Mouse (Mus musculus): ENCODE measurements around the gene Tnf. TPM values are rescaled to one million over a fixed set of nuclear protein-coding genes. Genes with fewer than 3 reads are reported as not detected.

The Tnf gene
- total RNA-seq, 2 experiments from 2014 or later: 30.0 to 34.6 TPM

GRCm38 (mm10) chr17:35157254-35157653 is 44.6 kb downstream of the Tnf start:
- no peak for ATAC-seq (ENCODE audit: poor library complexity, severe bottlenecking)

GRCm38 (mm10) chr17:35156461-35157200 is 45.2 kb downstream of the Tnf start:
- no peak for ATAC-seq (ENCODE audit: poor library complexity, severe bottlenecking)

DNA sequence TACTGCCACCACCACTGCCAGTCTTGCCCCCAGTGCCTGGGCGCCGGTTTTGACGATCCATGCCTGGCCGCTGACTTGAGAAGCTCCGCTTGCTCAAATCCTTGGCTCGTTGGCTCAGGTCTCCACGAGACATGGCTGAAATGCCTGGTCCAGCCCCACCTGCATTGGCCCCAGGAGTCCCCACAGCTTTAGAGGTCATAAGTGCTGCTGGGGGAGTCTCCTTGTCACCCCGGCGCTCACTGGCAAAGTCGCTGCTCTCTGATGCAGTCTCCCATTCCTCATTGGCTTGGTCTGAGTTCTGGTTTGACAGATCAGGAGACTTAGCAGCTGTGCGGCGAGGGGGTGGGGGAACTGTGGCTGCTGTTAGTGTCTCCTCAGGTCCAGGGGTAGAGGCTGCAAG is 46.4 kb downstream of the Tnf start:
- ATAC-seq (ENCODE audit: poor library complexity, severe bottlenecking): no peak

- no peak for ATAC-seq (ENCODE audit: poor library complexity, severe bottlenecking)
Observed at GRCm38 (mm10) chr17:35154616-35155015, 47.2 kb downstream of the Tnf start.

DNA sequence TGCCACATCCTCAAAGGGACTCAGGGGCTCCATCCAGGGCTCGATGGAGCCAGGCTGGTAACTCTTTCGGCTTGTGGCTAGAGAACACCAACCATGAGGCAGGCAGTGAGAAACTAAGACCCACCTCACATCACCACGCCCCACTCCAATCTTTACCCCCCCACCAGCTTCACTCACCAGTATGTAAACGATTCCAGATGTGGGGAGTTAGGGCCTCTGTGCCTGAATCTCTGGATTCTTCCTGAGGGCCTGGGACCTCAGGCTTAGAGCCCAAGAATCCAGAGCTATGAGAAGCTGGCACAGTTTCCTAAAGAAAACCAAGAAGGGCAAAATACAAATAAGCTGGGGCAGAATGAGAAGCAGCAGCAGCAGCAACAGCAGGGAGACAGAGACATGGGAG is 47.9 kb downstream of the Tnf start:
- ATAC-seq (ENCODE audit: poor library complexity, severe bottlenecking): no peak

- no peak for ATAC-seq (ENCODE audit: poor library complexity, severe bottlenecking)
Observed at GRCm38 (mm10) chr17:35153077-35153476, 48.7 kb downstream of the Tnf start.

GRCm38 (mm10) chr17:35152121-35152520 is 49.7 kb downstream of the Tnf start:
- no peak for ATAC-seq (ENCODE audit: poor library complexity, severe bottlenecking)

Other genes with a start within 250 kb of the Tnf start
Only the 30 nearest of the 39 such genes appear.
- gene Sapcd1, start 174.0 kb downstream of the Tnf start, total RNA-seq (2015): 1.4 and 1.5 TPM in 2 replicates
- 0.22 TPM in 1 of 2 replicates, not detected in the other for gene Sapcd1, start 174.0 kb downstream of the Tnf start, total RNA-seq (2017)
- 7.4 and 7.5 TPM in 2 replicates for gene Msh5, start 155.3 kb downstream of the Tnf start, total RNA-seq (2015)
- gene Msh5, start 155.3 kb downstream of the Tnf start, total RNA-seq (2017): 3.6 and 6.3 TPM in 2 replicates
- 415 and 463 TPM in 2 replicates for gene Clic1, start 152.0 kb downstream of the Tnf start, total RNA-seq (2015)
- gene Clic1, start 152.0 kb downstream of the Tnf start, total RNA-seq (2017): 386 and 405 TPM in 2 replicates
- 2.2 and 3.1 TPM in 2 replicates for gene Ddah2, start 143.0 kb downstream of the Tnf start, total RNA-seq (2015)
- gene Ddah2, start 143.0 kb downstream of the Tnf start, total RNA-seq (2017): 1.2 and 2.7 TPM in 2 replicates
- gene Ly6g6c, start 136.6 kb downstream of the Tnf start, total RNA-seq (2015): not detected in 2 replicates
- gene Ly6g6c, start 136.6 kb downstream of the Tnf start, total RNA-seq (2017): not detected in 2 replicates
- not detected in 2 replicates for gene Mpig6b, start 135.8 kb downstream of the Tnf start, total RNA-seq (2015)
- not detected in 2 replicates for gene Mpig6b, start 135.8 kb downstream of the Tnf start, total RNA-seq (2017)
- gene Ly6g6e, start 125.1 kb downstream of the Tnf start, total RNA-seq (2015): not detected in 2 replicates
- gene Ly6g6e, start 125.1 kb downstream of the Tnf start, total RNA-seq (2017): not detected in 2 replicates
- gene Ly6g6d, start 123.9 kb downstream of the Tnf start, total RNA-seq (2015): not detected in 2 replicates
- gene Ly6g6d, start 123.9 kb downstream of the Tnf start, total RNA-seq (2017): not detected in 2 replicates
- gene Ly6g6f, start 116.4 kb downstream of the Tnf start, total RNA-seq (2015): not detected in 2 replicates
- not detected in 2 replicates for gene Ly6g6f, start 116.4 kb downstream of the Tnf start, total RNA-seq (2017)
- gene Abhd16a, start 112.7 kb downstream of the Tnf start, total RNA-seq (2015): 17.6 and 21.3 TPM in 2 replicates
- gene Abhd16a, start 112.7 kb downstream of the Tnf start, total RNA-seq (2017): 18.0 and 20.4 TPM in 2 replicates
- not detected in 2 replicates for gene Ly6g5c, start 93.7 kb downstream of the Tnf start, total RNA-seq (2015)
- not detected in 2 replicates for gene Ly6g5c, start 93.7 kb downstream of the Tnf start, total RNA-seq (2017)
- 6.1 and 8.2 TPM in 2 replicates for gene Ly6g5b, start 86.6 kb downstream of the Tnf start, total RNA-seq (2015)
- gene Ly6g5b, start 86.6 kb downstream of the Tnf start, total RNA-seq (2017): 1.4 and 1.8 TPM in 2 replicates
- 22.6 and 24.6 TPM in 2 replicates for gene Gpank1, start 80.6 kb downstream of the Tnf start, total RNA-seq (2015)
- gene Gpank1, start 80.6 kb downstream of the Tnf start, total RNA-seq (2017): 48.5 and 50.0 TPM in 2 replicates
- 404 and 428 TPM in 2 replicates for gene Csnk2b, start 80.0 kb downstream of the Tnf start, total RNA-seq (2015)
- gene Csnk2b, start 80.0 kb downstream of the Tnf start, total RNA-seq (2017): 323 and 362 TPM in 2 replicates
- gene D17H6S53E, start 75.6 kb downstream of the Tnf start, total RNA-seq (2015): 4.5 and 4.7 TPM in 2 replicates
- gene D17H6S53E, start 75.6 kb downstream of the Tnf start, total RNA-seq (2017): 13.0 and 26.1 TPM in 2 replicates
- 0.38 TPM in 1 of 2 replicates, not detected in the other for gene Apom, start 70.0 kb downstream of the Tnf start, total RNA-seq (2015)
- 0.26 TPM in 1 of 2 replicates, not detected in the other for gene Apom, start 70.0 kb downstream of the Tnf start, total RNA-seq (2017)
- gene Bag6, start 66.8 kb downstream of the Tnf start, total RNA-seq (2015): 87.9 and 91.7 TPM in 2 replicates
- gene Bag6, start 66.8 kb downstream of the Tnf start, total RNA-seq (2017): 72.4 and 90.5 TPM in 2 replicates
- 144 and 172 TPM in 2 replicates for gene Prrc2a, start 37.1 kb downstream of the Tnf start, total RNA-seq (2015)
- gene Prrc2a, start 37.1 kb downstream of the Tnf start, total RNA-seq (2017): 35.8 and 60.6 TPM in 2 replicates
- gene Aif1, start 25.9 kb downstream of the Tnf start, total RNA-seq (2015): 78.7 and 81.4 TPM in 2 replicates
- 103 and 120 TPM in 2 replicates for gene Aif1, start 25.9 kb downstream of the Tnf start, total RNA-seq (2017)
- 425 and 434 TPM in 2 replicates for gene Lst1, start 13.6 kb downstream of the Tnf start, total RNA-seq (2015)
- gene Lst1, start 13.6 kb downstream of the Tnf start, total RNA-seq (2017): 495 and 596 TPM in 2 replicates
- gene Ltb, start 7.6 kb downstream of the Tnf start, total RNA-seq (2015): 11.7 and 13.3 TPM in 2 replicates
- gene Ltb, start 7.6 kb downstream of the Tnf start, total RNA-seq (2017): 7.3 and 11.2 TPM in 2 replicates
- gene Lta, start 3.3 kb upstream of the Tnf start, total RNA-seq (2015): 0.11 TPM in 1 of 2 replicates, not detected in the other
- 0.24 TPM in 1 of 2 replicates, not detected in the other for gene Lta, start 3.3 kb upstream of the Tnf start, total RNA-seq (2017)
- gene Gm16181, start 18.8 kb upstream of the Tnf start, total RNA-seq (2015): 0.76 and 2.5 TPM in 2 replicates
- 0.88 and 4.0 TPM in 2 replicates for gene Gm16181, start 18.8 kb upstream of the Tnf start, total RNA-seq (2017)
- 6.2 and 6.9 TPM in 2 replicates for gene Atp6v1g2, start 31.7 kb upstream of the Tnf start, total RNA-seq (2015)
- gene Atp6v1g2, start 31.7 kb upstream of the Tnf start, total RNA-seq (2017): 3.0 and 3.6 TPM in 2 replicates
- 2.2 and 4.5 TPM in 2 replicates for gene Nfkbil1, start 33.8 kb upstream of the Tnf start, total RNA-seq (2015)
- gene Nfkbil1, start 33.8 kb upstream of the Tnf start, total RNA-seq (2017): 10.2 and 13.3 TPM in 2 replicates
- gene Ddx39b, start 39.7 kb upstream of the Tnf start, total RNA-seq (2015): 166 TPM in 2 replicates
- 115 and 125 TPM in 2 replicates for gene Ddx39b, start 39.7 kb upstream of the Tnf start, total RNA-seq (2017)
- gene H2-D1, start 60.7 kb upstream of the Tnf start, total RNA-seq (2015): 572 and 605 TPM in 2 replicates
- 1,046 and 1,120 TPM in 2 replicates for gene H2-D1, start 60.7 kb upstream of the Tnf start, total RNA-seq (2017)
- not detected in 2 replicates for gene H2-Q1, start 118.4 kb upstream of the Tnf start, total RNA-seq (2015)
- gene H2-Q1, start 118.4 kb upstream of the Tnf start, total RNA-seq (2017): not detected in 2 replicates
- gene H2-Q2, start 140.2 kb upstream of the Tnf start, total RNA-seq (2015): not detected in 2 replicates
- not detected in 2 replicates for gene H2-Q2, start 140.2 kb upstream of the Tnf start, total RNA-seq (2017)
- gene H2-Q4, start 177.6 kb upstream of the Tnf start, total RNA-seq (2015): 10.3 and 12.4 TPM in 2 replicates
- gene H2-Q4, start 177.6 kb upstream of the Tnf start, total RNA-seq (2017): 22.4 and 23.3 TPM in 2 replicates